Mouse (Mus musculus): ENCODE measurements around the gene Dars2.
"Not testable (repeated sequence)": the region's sequence is repeated elsewhere in the genome, so short reads cannot be mapped to it uniquely, and the experiment has no call there.

Dars2 gene

GRCm38 (mm10) chr1:161035281-161035785 is 35.1 kb downstream of the Dars2 start:
- no peak for DNase-seq (ENCODE audit: low read depth, low spot score)

GRCm38 (mm10) chr1:161034435-161035280 is 35.8 kb downstream of the Dars2 start, which contains the start of gene Zbtb37:
Gene Zbtb37, minus strand, starts transcription at chr1:161034849.
- peak; percentile 97 for DNase-seq (ENCODE audit: low read depth, low spot score)

- DNase-seq (ENCODE audit: low read depth, low spot score) = no peak
Measured at GRCm38 (mm10) chr1:161033856-161034434, 36.5 kb downstream of the Dars2 start.

GRCm38 (mm10) chr1:161032345-161032744 is 38.1 kb downstream of the Dars2 start:
- DNase-seq (ENCODE audit: low read depth, low spot score) = no peak

GRCm38 (mm10) chr1:161031881-161032280 is 38.6 kb downstream of the Dars2 start:
- no peak for DNase-seq (ENCODE audit: low read depth, low spot score)

GRCm38 (mm10) chr1:161030058-161030457 is 40.4 kb downstream of the Dars2 start:
- no peak for DNase-seq (ENCODE audit: low read depth, low spot score)

GRCm38 (mm10) chr1:161028427-161028826 is 42.0 kb downstream of the Dars2 start:
- DNase-seq (ENCODE audit: low read depth, low spot score) = not testable (repeated sequence)

- no peak for DNase-seq (ENCODE audit: low read depth, low spot score)
Measured at GRCm38 (mm10) chr1:161027196-161027595, 43.3 kb downstream of the Dars2 start.

- no peak for DNase-seq (ENCODE audit: low read depth, low spot score)
Measured at GRCm38 (mm10) chr1:161025410-161026210, 44.8 kb downstream of the Dars2 start.

GRCm38 (mm10) chr1:161020051-161020450 is 50.4 kb downstream of the Dars2 start:
- DNase-seq (ENCODE audit: low read depth, low spot score) = no peak

GRCm38 (mm10) chr1:161016378-161016777 is 54.1 kb downstream of the Dars2 start:
- no peak for DNase-seq (ENCODE audit: low read depth, low spot score)

GRCm38 (mm10) chr1:161010436-161010835 is 60.0 kb downstream of the Dars2 start:
- no peak for DNase-seq (ENCODE audit: low read depth, low spot score)

GRCm38 (mm10) chr1:161008038-161008437 is 62.4 kb downstream of the Dars2 start:
- no peak for DNase-seq (ENCODE audit: low read depth, low spot score)

- no peak for DNase-seq (ENCODE audit: low read depth, low spot score)
Measured at GRCm38 (mm10) chr1:161006471-161006870, 64.0 kb downstream of the Dars2 start.

- no peak for DNase-seq (ENCODE audit: low read depth, low spot score)
Measured at GRCm38 (mm10) chr1:161005526-161005925, 64.9 kb downstream of the Dars2 start.

- DNase-seq (ENCODE audit: low read depth, low spot score) = no peak
Measured at GRCm38 (mm10) chr1:161004942-161005341, 65.5 kb downstream of the Dars2 start.

GRCm38 (mm10) chr1:160993851-160994250 is 76.6 kb downstream of the Dars2 start:
- no peak for DNase-seq (ENCODE audit: low read depth, low spot score)
